Mouse (Mus musculus) limb, embryonic 14.5 days (tissue): ENCODE data around the gene Zbed4. TPM values are rescaled to one million over a fixed set of nuclear protein-coding genes. Genes with fewer than 3 reads are reported as not detected.

Experiments
- ATAC-seq: fragments of 200-750 bp; cut with Nextera tagmentation; 2 replicates; pipeline ENCODE4 v1.8.0; 2017; ENCODE audit warnings: low read depth, moderate number of reproducible peaks, moderate TSS enrichment; ENCODE audit not compliant: low FRiP score
- DNase-seq: peaks from one replicate; pipeline ENCODE4 v3.0.0-alpha.2; 2015; ENCODE audit warnings: low spot score
- H3K27ac ChIP-seq: fragments of 300-500 bp; sonication (generic); replicated peaks from 2 replicates; pipeline ENCODE4 v1.5.1; 2014; ENCODE audit warnings: low read depth, mild to moderate bottlenecking, low read length, moderate library complexity, mixed read lengths
- H3K27me3 ChIP-seq: fragments of 300-500 bp; sonication (generic); 2 replicates; pipeline ENCODE4 v1.6.1; 2014; ENCODE audit warnings: low read length, mixed read lengths; ENCODE audit not compliant: control insufficient read depth, insufficient read depth
- H3K36me3 ChIP-seq: fragments of 300-500 bp; sonication (generic); 2 replicates; pipeline ENCODE4 v1.6.1; 2014; ENCODE audit warnings: mild to moderate bottlenecking, low read length, moderate library complexity, mixed read lengths; ENCODE audit not compliant: control insufficient read depth, insufficient read depth
- H3K4me1 ChIP-seq: fragments of 300-500 bp; sonication (generic); 2 replicates; pipeline ENCODE4 v1.6.1; 2014; ENCODE audit warnings: antibody characterized with exemption, low read length, mixed read lengths; ENCODE audit not compliant: control insufficient read depth, insufficient read depth
- H3K4me2 ChIP-seq: fragments of 300-500 bp; sonication (generic); replicated peaks from 2 replicates; pipeline ENCODE4 v1.6.1; 2014; ENCODE audit warnings: low read depth, mild to moderate bottlenecking, low read length, moderate library complexity; ENCODE audit not compliant: severe bottlenecking
- H3K4me3 ChIP-seq: fragments of 300-500 bp; sonication (generic); replicated peaks from 2 replicates; pipeline ENCODE4 v1.5.1; 2014; ENCODE audit warnings: low read length
- H3K9ac ChIP-seq: fragments of 300-500 bp; sonication (generic); 2 replicates; pipeline ENCODE4 v1.6.1; 2014; ENCODE audit warnings: mild to moderate bottlenecking, low read depth, low read length, moderate library complexity; ENCODE audit not compliant: severe bottlenecking
- H3K9me3 ChIP-seq: fragments of 300-500 bp; sonication (generic); 2 replicates; pipeline ENCODE4 v1.6.1; 2016; ENCODE audit warnings: low read length; ENCODE audit not compliant: control insufficient read depth
- POLR2A ChIP-seq: fragments of 200-500 bp; IDR thresholded peaks from 2 replicates; pipeline ENCODE4 v1.8.0; 2012; ENCODE audit warnings: inconsistent platforms, mild to moderate bottlenecking, moderate library complexity, borderline replicate concordance; ENCODE audit not compliant: insufficient read depth, insufficient read length; ENCODE audit errors: extremely low read depth
- WGBS: fragments of 180-500 bp; shearing (Covaris S2); extraction: QIAGEN DNeasy Blood & Tissue Kit; methylation state at CpG from one replicate; pipeline ENCODE4 v1.1.7; 2014; 5-methylcytosine and 5-hydroxymethylcytosine counted together
- polyA plus RNA-seq, 2 experiments: library from polyadenylated mRNA; depleted of rRNA in 1 of 2; stranded (reverse) in 1 of 2; unstranded in 1 of 2; fragments of >200 nt; fragmentation: Nextera tagmentation in 1 of 2; extraction: Ambion mirVana in 1 of 2; gene quantifications; 2 replicates each; pipeline versions ENCODE4 v1.2.1 to v1.2.3; 2012 to 2014

Zbed4 gene
- polyA plus RNA-seq, 2 experiments: 12.4 to 14.9 TPM

GRCm38 (mm10) chr15:88799950-88800371 is 48.5 kb downstream of the Zbed4 start:
- H3K36me3 ChIP-seq: peaks cover 12% of the 10 kb centered on the region
- H3K4me3 ChIP-seq: no peak overlapping the region
- H3K4me2 ChIP-seq: no peak overlapping the region
- H3K4me1 ChIP-seq: no peaks in the 10 kb centered on the region
- no peak overlapping the region for H3K27ac ChIP-seq
- WGBS: 83% methylated on average over 11 of the region's 11 CpGs
- H3K9me3 ChIP-seq: no peaks in the 10 kb centered on the region
- H3K27me3 ChIP-seq: no peaks in the 10 kb centered on the region
- no peak for TF ChIP-seq POLR2A
- DNase-seq (no peak), ATAC-seq (no peak)
- H3K9ac ChIP-seq: no peak overlapping the region

- H3K4me1 ChIP-seq: no peaks in the 10 kb centered on the region
- H3K36me3 ChIP-seq: peaks cover 21% of the 10 kb centered on the region
- 78% methylated on average over 6 of the region's 6 CpGs for WGBS
- no peak for TF ChIP-seq POLR2A
- H3K27ac ChIP-seq: no peak overlapping the region
- no peak overlapping the region for H3K4me3 ChIP-seq
- DNase-seq: no peak
- H3K9ac ChIP-seq: no peak overlapping the region
- H3K4me2 ChIP-seq: no peak overlapping the region
- H3K9me3 ChIP-seq: no peaks in the 10 kb centered on the region
- H3K27me3 ChIP-seq: no peaks in the 10 kb centered on the region
- ATAC-seq: no peak
These were observed 49.5 kb downstream of the Zbed4 start for GRCm38 (mm10) chr15:88800921-88801354.

GRCm38 (mm10) chr15:88801903-88802302 is 50.4 kb downstream of the Zbed4 start:
- Histone ChIP-seq H3K4me3 (no peak overlapping the region), H3K36me3 (peaks cover 27% of the 10 kb centered on the region), H3K27ac (no peak overlapping the region), H3K9ac (no peak overlapping the region), H3K9me3 (no peaks in the 10 kb centered on the region), H3K4me1 (no peaks in the 10 kb centered on the region), H3K27me3 (no peaks in the 10 kb centered on the region), H3K4me2 (no peak overlapping the region)
- TF ChIP-seq POLR2A: no peak
- WGBS: 95% methylated on average over 3 of the region's 3 CpGs
- no peak for DNase-seq
- no peak for ATAC-seq

- no peaks in the 10 kb centered on the region for H3K4me1 ChIP-seq
- DNase-seq (no peak), ATAC-seq (no peak)
- H3K27me3 ChIP-seq: no peaks in the 10 kb centered on the region
- peaks cover 27% of the 10 kb centered on the region for H3K36me3 ChIP-seq
- H3K9me3 ChIP-seq: no peaks in the 10 kb centered on the region
- H3K27ac ChIP-seq: no peak overlapping the region
- no peak overlapping the region for H3K4me2 ChIP-seq
- no peak overlapping the region for H3K4me3 ChIP-seq
- 87% methylated on average over 6 of the region's 6 CpGs for WGBS
- no peak for TF ChIP-seq POLR2A
- no peak overlapping the region for H3K9ac ChIP-seq
These were observed 50.9 kb downstream of the Zbed4 start for GRCm38 (mm10) chr15:88802348-88802747.

GRCm38 (mm10) chr15:88808121-88808520 is 56.7 kb downstream of the Zbed4 start:
- no peak for DNase-seq
- no peak for TF ChIP-seq POLR2A
- H3K4me2 ChIP-seq: no peak overlapping the region
- ATAC-seq: no peak
- no peaks in the 10 kb centered on the region for H3K9me3 ChIP-seq
- WGBS: 88% methylated on average over 8 of the region's 8 CpGs
- H3K4me1 ChIP-seq: no peaks in the 10 kb centered on the region
- H3K27me3 ChIP-seq: no peaks in the 10 kb centered on the region
- H3K27ac ChIP-seq: no peak overlapping the region
- H3K4me3 ChIP-seq: no peak overlapping the region
- H3K9ac ChIP-seq: no peak overlapping the region
- H3K36me3 ChIP-seq: peaks cover 44% of the 10 kb centered on the region

- TF ChIP-seq POLR2A: no peak
- no peaks in the 10 kb centered on the region for H3K27me3 ChIP-seq
- DNase-seq (no peak), ATAC-seq (no peak)
- H3K27ac ChIP-seq: no peak overlapping the region
- H3K9ac ChIP-seq: no peak overlapping the region
- WGBS: 85% methylated on average over 2 of the region's 2 CpGs
- H3K36me3 ChIP-seq: peaks cover 42% of the 10 kb centered on the region
- H3K9me3 ChIP-seq: no peaks in the 10 kb centered on the region
- no peak overlapping the region for H3K4me3 ChIP-seq
- H3K4me1 ChIP-seq: no peaks in the 10 kb centered on the region
- no peak overlapping the region for H3K4me2 ChIP-seq
These were observed 58.9 kb downstream of the Zbed4 start for GRCm38 (mm10) chr15:88810369-88810768.
